8 mouse cellular contexts compared by ENCODE assay signal in genomic region chr7:28959505-28960045, GRCm38 (mm10). TPM values are rescaled to one million over a fixed set of nuclear protein-coding genes. Genes with fewer than 3 reads are reported as not detected.
DNase-seq lines count a peak whose midpoint lies in the region; ATAC-seq and TF ChIP-seq lines count a peak whose summit lies in the region.

No protein-coding gene starts in this region.

- no peak for TF ChIP-seq POLR2A in thymus, adult 2 months (IDR thresholded peaks at IDR 0.05; ENCODE audit: control insufficient read depth, extremely low read depth, insufficient read depth, low read length, poor library complexity)

- peak overlapping the region; percentile 100 for H3K9ac ChIP-seq in intestine, embryonic 16.5 days (ENCODE audit: low read depth, low read length)

- H3K4me1 ChIP-seq in intestine, embryonic 16.5 days (ENCODE audit: control insufficient read depth, insufficient read depth, low read length), result peaks cover 48% of the 10 kb centered on the region
- H3K4me1 ChIP-seq in midbrain, embryonic 10.5 days, result peaks cover 75% of the 10 kb centered on the region
- peaks cover 28% of the 10 kb centered on the region for H3K4me1 ChIP-seq in thymus, adult 2 months (replicated peaks; ENCODE audit: control insufficient read depth, insufficient read depth, low read length)

- peak overlapping the region; percentile 99 for H3K4me3 ChIP-seq in intestine, embryonic 16.5 days (ENCODE audit: low read length)
- H3K4me3 ChIP-seq in midbrain, embryonic 10.5 days, result peak overlapping the region; percentile 100
- no peak overlapping the region for H3K4me3 ChIP-seq in thymus, adult 2 months (ENCODE audit: control insufficient read depth, insufficient read depth, low read length)

- WGBS in intestine, embryonic 16.5 days, result 7% methylated on average over 6 of the region's 6 CpGs
- 62% methylated on average over 6 of the region's 6 CpGs for WGBS in midbrain, embryonic 10.5 days
- 74% methylated on average over 6 of the region's 6 CpGs for WGBS in thymus, adult 2 months

- TF ChIP-seq CTCF in thymus, adult 2 months (IDR thresholded peaks at IDR 0.05; ENCODE audit: borderline replicate concordance, control insufficient read depth, extremely low read depth, insufficient read depth, low read length, poor library complexity), result no peak

- H3K9me3 ChIP-seq in intestine, embryonic 16.5 days (ENCODE audit: control insufficient read depth, low read length), result no peaks in the 10 kb centered on the region
- H3K9me3 ChIP-seq in midbrain, embryonic 10.5 days (replicated peaks), result no peaks in the 10 kb centered on the region

- H3K4me2 ChIP-seq in intestine, embryonic 16.5 days (ENCODE audit: low read depth, low read length), result peak overlapping the region; percentile 74

- no peaks in the 10 kb centered on the region for H3K36me3 ChIP-seq in intestine, embryonic 16.5 days (ENCODE audit: control insufficient read depth, insufficient read depth, low read length)
- peaks cover 23% of the 10 kb centered on the region for H3K36me3 ChIP-seq in midbrain, embryonic 10.5 days
- H3K36me3 ChIP-seq in thymus, adult 2 months (ENCODE audit: control insufficient read depth, insufficient read depth, low read length), result no peaks in the 10 kb centered on the region

- DNase-seq in heart, adult 11 months, result peak; percentile 92
- DNase-seq in heart, postnatal 4 days, result no peak
- no peak for DNase-seq in midbrain, embryonic 10.5 days (ENCODE audit: low spot score)
- no peak for DNase-seq in thymus, adult 2 months
- no peak for DNase-seq in left cerebral cortex, postnatal 4 days
- DNase-seq in adrenal gland, adult 8-10 months, result no peak

- peak overlapping the region; percentile 93 for H3K27ac ChIP-seq in intestine, embryonic 16.5 days (ENCODE audit: low read length)
- H3K27ac ChIP-seq in midbrain, embryonic 10.5 days (replicated peaks), result 0 out of 2 replicates have a peak overlapping the region, but pooled peaks have one; percentile 95
- H3K27ac ChIP-seq in thymus, adult 2 months (ENCODE audit: control insufficient read depth, insufficient read depth, low read length), result no peak overlapping the region

- intact Hi-C loops in left cerebral cortex, postnatal 4 days (cut with DNase I), result no loop called here

- ATAC-seq in common myeloid progenitor, adult 5-6 weeks (replicated peaks; ENCODE audit: low read depth, poor library complexity, severe bottlenecking), result 0 out of 2 replicates have a peak, but pooled peaks have one; percentile 3
- ATAC-seq in intestine, embryonic 16.5 days, result no peak

- H3K27me3 ChIP-seq in intestine, embryonic 16.5 days (replicated peaks; ENCODE audit: control insufficient read depth, insufficient read depth, low read length), result no peaks in the 10 kb centered on the region
- no peaks in the 10 kb centered on the region for H3K27me3 ChIP-seq in midbrain, embryonic 10.5 days (ENCODE audit: low read depth, poor library complexity, severe bottlenecking)
- no peaks in the 10 kb centered on the region for H3K27me3 ChIP-seq in thymus, adult 2 months (ENCODE audit: control insufficient read depth, insufficient read depth, low read length)

RNA-seq across cellular contexts. Expression of gene Actn4, which starts 2.6 kb away (rescaled TPM):
- 100 to 1,000 TPM; 224 to 231 TPM for total RNA-seq in heart, postnatal 4 days (2021)
- total RNA-seq in common myeloid progenitor, adult 5-6 weeks (2017), result 42.6 and 76.9 TPM in 2 replicates
- 402 and 447 TPM in 2 replicates for polyA plus RNA-seq in intestine, embryonic 16.5 days (2015; fragmentation: Nextera tagmentation; extraction: Ambion mirVana)
- 236 and 239 TPM in 2 replicates for polyA plus RNA-seq in midbrain, embryonic 10.5 days (2016; fragmentation: Nextera tagmentation; extraction: Ambion mirVana)
- polyA plus RNA-seq in thymus, adult 2 months (2012; rRNA removed), result 243 and 268 TPM in 2 replicates
- 100 to 1,000 TPM; 129 to 134 TPM for total RNA-seq in left cerebral cortex, postnatal 4 days (2021)
- 100 to 1,000 TPM; 184 to 285 (median 233) TPM for total RNA-seq in adrenal gland, adult 8-10 months (2022)

RNA-seq across cellular contexts. Expression of gene Eif3k, which starts 22.1 kb away (rescaled TPM):
- total RNA-seq in heart, postnatal 4 days (2021), result 100 to 1,000 TPM; 205 to 208 TPM
- total RNA-seq in common myeloid progenitor, adult 5-6 weeks (2017), result 417 and 491 TPM in 2 replicates
- 355 and 362 TPM in 2 replicates for polyA plus RNA-seq in intestine, embryonic 16.5 days (2015; fragmentation: Nextera tagmentation; extraction: Ambion mirVana)
- polyA plus RNA-seq in midbrain, embryonic 10.5 days (2016; fragmentation: Nextera tagmentation; extraction: Ambion mirVana), result 402 and 429 TPM in 2 replicates
- polyA plus RNA-seq in thymus, adult 2 months (2012; rRNA removed), result 362 and 396 TPM in 2 replicates
- total RNA-seq in left cerebral cortex, postnatal 4 days (2021), result 100 to 1,000 TPM; 212 to 213 TPM
- total RNA-seq in adrenal gland, adult 8-10 months (2022), result 100 to 1,000 TPM; 232 to 255 (median 240) TPM

RNA-seq across cellular contexts. Expression of gene Map4k1, which starts 22.3 kb away (rescaled TPM):
- 1 to 10 TPM; 1.6 to 2.0 TPM for total RNA-seq in heart, postnatal 4 days (2021)
- total RNA-seq in common myeloid progenitor, adult 5-6 weeks (2017), result 65.8 and 72.9 TPM in 2 replicates
- polyA plus RNA-seq in intestine, embryonic 16.5 days (2015; fragmentation: Nextera tagmentation; extraction: Ambion mirVana), result 6.9 and 7.3 TPM in 2 replicates
- 7.9 and 11.4 TPM in 2 replicates for polyA plus RNA-seq in midbrain, embryonic 10.5 days (2016; fragmentation: Nextera tagmentation; extraction: Ambion mirVana)
- polyA plus RNA-seq in thymus, adult 2 months (2012; rRNA removed), result 155 and 164 TPM in 2 replicates
- 10 to 100 TPM; 12.9 to 14.7 TPM for total RNA-seq in left cerebral cortex, postnatal 4 days (2021)
- total RNA-seq in adrenal gland, adult 8-10 months (2022), result 1 to 10 TPM; 1.4 to 3.9 (median 1.8) TPM
